Mouse (Mus musculus) liver (tissue): ENCODE measurements at regions not wholly inside any gene's neighbourhood (a gene's known extent, or its start where the extent isn't known, plus 50 kb on each side); places are given as distances from the start of the nearest gene placed in this dataset.

Experiments
- DNase-seq: peaks from one replicate; pipeline ENCODE4 v3.0.0-alpha.2; 2020; ENCODE audit warnings: mixed read lengths

- DNase-seq, result no peak
Measured at GRCm38 (mm10) chr5:51917812-51918448, 272.4 kb downstream of the Dhx15 start.

GRCm38 (mm10) chr5:51914731-51915130 lies 275.6 kb downstream of the Dhx15 start:
- no peak for DNase-seq

GRCm38 (mm10) chr5:51908861-51909260 lies 281.5 kb downstream of the Dhx15 start:
- peak; percentile 9 for DNase-seq

DNA sequence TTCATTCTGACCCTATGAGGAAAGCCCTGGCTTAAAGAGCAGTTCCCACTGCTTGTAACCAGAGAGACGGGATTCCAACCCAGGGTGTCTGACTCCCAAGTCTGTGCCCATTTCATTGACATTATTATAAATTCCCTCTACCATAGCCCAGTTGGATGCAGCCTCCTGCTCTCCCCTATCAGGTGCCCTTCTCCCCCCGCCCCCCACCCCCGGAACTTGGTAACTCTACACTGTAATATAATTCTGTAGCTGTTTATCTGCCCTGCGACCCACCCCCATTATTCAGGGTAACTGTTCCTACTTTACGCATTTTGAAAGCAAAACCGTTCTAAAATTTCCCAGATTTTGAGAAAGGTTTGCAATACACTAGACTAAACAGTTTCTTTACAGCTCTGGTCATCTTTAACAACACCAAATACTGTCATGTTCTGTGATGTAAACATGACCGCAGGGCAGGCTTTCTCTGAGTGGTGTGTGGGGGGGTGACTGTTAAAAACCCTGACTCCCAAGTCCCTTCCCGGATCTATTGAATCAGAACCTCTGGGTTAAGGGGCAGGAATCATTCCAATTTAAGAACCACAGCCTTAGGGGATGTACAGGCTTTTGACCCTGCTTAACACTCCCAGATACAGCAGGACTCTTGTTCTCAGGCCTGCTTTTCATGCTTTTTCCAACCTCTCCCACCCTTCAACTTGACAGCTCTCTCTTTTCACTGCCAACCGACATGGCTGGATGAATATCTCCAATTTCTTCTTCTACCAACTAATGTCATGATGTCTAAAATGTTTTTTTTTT lies 283.8 kb downstream of the Dhx15 start:
- no peak for DNase-seq

GRCm38 (mm10) chr5:51894159-51894558 lies 296.2 kb downstream of the Dhx15 start:
- DNase-seq, result peak; percentile 10

DNA sequence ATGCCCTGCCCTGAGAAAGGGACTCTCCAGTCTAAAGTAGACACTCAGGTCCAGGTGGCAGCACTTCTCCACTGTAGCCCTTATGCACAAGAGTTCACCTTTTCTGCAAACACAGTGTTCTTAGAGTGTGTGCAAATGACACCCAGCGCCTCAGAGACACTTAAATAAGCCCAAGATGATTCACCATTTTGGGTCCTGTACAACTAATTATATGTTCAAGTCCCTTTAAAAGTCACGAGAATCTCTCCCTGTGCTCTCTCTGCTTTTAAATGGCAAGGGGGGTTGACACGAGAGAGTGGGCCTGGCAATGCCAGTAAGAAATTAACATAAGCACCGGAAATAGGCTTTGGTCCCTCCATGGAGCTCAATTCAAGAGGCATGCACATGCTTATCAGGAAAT lies 299.0 kb downstream of the Dhx15 start:
- DNase-seq, result no peak

GRCm38 (mm10) chr5:51888404-51888803 lies 301.9 kb downstream of the Dhx15 start:
- DNase-seq, result no peak

DNA sequence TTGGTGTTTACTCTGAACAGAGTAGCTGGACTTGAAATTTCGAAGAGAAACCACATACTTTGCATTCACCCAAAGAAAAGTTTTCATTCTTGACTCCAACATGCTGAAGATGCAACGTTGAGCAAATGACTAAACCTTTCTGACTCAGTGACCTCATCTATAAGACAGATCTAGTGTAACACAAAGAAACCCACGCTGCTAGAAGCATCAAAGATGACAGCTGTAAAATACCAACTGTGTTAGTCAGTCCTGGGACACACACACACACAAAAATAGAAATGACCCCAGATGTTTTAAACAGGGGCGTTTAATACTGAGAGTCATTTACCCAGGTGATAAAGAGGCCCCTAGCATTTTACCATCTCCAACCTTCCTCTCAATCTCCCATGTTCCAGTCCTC lies 307.7 kb downstream of the Dhx15 start:
- DNase-seq, result no peak

DNA sequence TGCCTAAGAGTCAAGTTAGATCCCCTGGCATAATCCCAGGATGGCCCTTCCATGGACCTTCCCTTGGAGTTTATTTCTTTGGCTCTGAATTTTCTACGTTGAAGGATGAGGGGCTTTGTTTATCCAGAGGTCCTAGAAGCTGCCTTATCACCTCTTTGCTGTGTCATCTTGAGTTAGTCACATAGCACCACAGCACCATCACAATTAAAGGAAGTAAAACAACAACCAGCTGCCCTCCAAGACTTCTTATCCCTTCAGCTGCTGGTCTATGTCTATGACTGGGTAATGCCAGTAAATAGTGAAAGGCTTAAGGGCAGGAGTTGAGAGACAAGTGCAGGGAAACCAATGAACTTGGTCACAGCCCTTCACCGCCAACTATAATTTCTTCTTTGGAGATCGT lies 308.1 kb downstream of the Dhx15 start:
- no peak for DNase-seq

- no peak for DNase-seq
Measured at GRCm38 (mm10) chr5:51876846-51877245, 309.3 kb upstream of the Ppargc1a start.

DNA sequence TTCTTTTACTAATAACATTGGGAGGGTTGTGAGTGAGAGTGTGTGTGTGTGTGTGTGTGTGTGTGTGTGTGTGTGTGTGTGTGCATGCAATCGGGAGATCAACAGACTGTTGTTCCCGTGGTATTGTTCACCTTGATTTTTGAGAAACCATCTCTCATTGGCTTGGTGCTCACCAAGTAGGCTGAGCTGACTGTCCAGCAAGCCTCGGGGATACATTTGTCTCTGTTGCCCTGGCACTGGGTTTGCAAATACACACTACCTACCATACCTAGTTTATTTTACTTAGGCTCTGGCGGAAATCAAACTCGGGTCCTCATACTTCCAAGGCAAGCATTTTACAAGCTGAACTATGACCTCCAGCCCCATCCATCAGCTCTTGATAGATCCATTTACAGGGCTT lies 306.0 kb upstream of the Ppargc1a start:
- DNase-seq, result no peak

GRCm38 (mm10) chr5:51871735-51872134 lies 304.2 kb upstream of the Ppargc1a start:
- DNase-seq, result no peak

DNA sequence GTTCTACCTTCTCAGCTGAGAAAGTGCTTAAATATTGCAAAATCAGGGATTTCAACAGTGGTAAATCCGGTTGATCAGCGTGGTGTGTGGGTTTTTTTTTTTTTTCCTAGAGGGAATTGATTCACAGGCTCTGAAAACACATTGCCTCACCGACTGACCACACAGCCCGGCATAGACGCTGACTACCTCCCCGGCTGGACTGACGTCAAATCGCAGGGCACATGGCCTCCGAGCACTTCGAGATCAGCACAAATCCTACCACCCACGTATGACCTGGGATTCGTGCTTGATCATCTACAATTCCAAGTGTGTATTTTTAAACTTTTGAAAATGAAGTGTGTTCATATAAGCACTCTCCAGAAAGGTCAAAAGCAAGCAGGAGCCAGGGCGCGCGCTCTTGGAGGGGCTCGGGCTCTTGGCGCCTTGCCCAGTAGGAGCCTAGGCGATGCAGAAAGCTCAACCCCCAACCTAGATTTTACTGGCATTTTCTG lies 300.7 kb upstream of the Ppargc1a start:
- peak; percentile 12 for DNase-seq

- DNase-seq, result no peak
Measured at GRCm38 (mm10) chr5:51866002-51866401, 298.5 kb upstream of the Ppargc1a start.

GRCm38 (mm10) chr5:51860496-51860895 lies 293.0 kb upstream of the Ppargc1a start:
- no peak for DNase-seq

DNA sequence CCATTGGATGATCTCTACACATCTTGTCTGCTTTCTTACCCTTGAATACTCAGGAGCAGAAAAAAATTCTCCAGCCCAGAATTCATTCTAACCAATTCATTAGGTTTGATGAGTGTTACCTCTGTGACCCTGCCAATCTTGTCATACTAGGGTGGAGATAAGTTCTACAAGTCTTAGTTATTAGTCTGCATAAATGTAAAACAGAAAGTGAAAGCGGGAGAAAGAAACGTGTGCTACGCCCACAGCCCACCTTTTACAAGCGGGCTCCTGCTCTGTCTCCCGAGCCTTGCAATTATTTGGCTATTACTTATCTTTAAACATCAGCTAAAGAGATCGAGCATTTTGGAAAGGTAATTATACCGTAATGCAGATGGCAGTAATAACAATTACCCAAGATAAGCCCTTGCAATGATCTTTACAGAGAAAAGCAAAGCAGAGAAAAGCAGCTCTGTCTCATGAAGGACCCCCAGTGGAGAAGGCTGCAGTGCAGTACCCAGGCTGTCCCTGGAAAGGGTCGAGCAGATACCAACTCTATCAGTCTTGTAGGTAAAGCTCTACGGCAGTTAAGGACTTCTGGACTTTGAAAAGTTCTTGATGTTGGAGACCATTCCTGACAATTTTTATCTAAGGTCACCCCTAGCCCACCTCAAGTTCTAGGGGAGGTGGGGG lies 286.1 kb upstream of the Ppargc1a start:
- no peak for DNase-seq

GRCm38 (mm10) chr5:51850091-51850490 lies 282.6 kb upstream of the Ppargc1a start:
- no peak for DNase-seq

GRCm38 (mm10) chr5:51849236-51849635 lies 281.7 kb upstream of the Ppargc1a start:
- no peak for DNase-seq

DNA sequence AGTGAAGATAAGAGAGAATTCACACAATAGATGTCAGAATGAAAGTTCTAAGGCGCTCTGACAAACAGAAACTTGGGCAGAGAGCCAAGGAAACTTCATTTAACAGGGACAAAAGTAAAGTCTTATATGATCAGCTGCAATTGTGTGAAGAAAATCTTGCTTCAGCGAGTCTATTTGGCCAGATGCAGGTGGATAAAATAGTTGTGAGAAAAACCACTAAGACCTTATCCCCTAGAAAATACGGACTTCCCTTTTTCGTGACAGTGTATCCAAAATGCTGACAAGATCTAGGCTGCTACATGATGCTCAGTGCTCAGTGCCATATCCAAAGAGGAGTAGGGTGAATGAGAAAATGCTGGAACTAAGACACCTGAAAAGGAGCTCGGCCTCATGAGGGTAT lies 274.7 kb upstream of the Ppargc1a start:
- DNase-seq, result no peak

DNA sequence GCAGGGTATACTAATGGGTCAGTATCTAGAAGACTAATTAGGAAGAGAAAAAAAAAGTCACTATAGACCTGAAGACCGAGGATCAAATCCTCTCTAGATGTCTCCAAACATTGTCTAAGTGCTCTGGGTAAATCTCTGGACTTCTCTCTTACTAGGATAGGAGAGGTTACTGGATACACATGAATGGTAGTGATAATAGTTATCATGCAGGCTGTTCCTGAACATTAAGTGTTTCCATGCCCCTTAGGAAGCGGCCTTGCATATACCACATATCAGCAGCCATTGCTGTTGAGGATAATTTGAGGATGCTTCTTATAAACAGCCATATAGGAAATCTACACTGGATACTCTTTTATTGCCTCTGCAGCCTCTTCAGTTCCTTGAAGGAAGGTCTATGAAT lies 274.2 kb upstream of the Ppargc1a start:
- DNase-seq, result no peak

- DNase-seq, result peak; percentile 71
Measured at GRCm38 (mm10) chr5:51840638-51841329, 273.3 kb upstream of the Ppargc1a start.

DNA sequence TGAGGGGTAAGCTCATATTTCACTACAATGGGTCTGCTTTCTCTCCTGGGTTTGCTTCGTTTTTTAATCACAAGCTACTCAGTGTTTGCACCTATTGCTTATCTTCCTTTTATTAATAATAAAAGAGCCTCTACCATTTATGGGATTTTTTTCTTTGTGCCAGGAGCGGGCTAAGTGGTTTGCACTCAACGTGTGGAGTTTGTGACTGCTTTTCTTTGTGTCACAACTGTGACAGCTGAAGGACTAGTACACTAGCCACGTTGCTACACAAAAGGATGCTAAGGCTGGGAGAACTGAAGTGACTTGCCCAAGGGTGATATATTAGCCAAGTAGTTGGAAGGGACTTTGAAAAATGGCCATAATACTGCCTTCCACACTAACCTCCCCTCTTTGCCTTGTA lies 271.8 kb upstream of the Ppargc1a start:
- DNase-seq, result no peak

DNA sequence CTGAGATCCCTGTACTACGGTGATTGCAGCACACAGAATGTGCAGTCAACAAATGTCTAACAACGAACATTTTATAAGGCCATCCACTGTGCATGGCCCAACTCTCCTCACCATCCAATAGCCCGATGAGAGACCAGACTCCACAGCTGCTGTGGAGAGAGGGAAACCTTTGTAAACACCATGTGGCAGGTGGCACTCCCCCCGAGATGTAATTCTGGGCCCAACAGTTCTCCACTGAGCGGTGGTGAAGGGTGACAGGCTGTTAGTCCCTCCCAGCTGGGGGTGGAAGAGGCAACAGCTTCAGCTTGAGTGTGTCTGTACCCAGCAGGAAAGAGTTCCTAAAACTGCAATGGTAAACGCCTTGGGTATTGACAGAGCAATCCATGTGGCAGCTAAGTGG lies 263.0 kb upstream of the Ppargc1a start:
- no peak for DNase-seq
